Mouse (Mus musculus): Measurements from ENCODE around the gene 1700109H08Rik. TPM values are rescaled to one million over a fixed set of nuclear protein-coding genes. Genes with fewer than 3 reads are reported as not detected.
"Not testable (repeated sequence)": the region's sequence is repeated elsewhere in the genome, so short reads cannot be mapped to it uniquely, and the experiment has no call there.

The 1700109H08Rik gene
- polyA plus RNA-seq, 1 experiment from 2014 or later = 3.5 TPM

DNA sequence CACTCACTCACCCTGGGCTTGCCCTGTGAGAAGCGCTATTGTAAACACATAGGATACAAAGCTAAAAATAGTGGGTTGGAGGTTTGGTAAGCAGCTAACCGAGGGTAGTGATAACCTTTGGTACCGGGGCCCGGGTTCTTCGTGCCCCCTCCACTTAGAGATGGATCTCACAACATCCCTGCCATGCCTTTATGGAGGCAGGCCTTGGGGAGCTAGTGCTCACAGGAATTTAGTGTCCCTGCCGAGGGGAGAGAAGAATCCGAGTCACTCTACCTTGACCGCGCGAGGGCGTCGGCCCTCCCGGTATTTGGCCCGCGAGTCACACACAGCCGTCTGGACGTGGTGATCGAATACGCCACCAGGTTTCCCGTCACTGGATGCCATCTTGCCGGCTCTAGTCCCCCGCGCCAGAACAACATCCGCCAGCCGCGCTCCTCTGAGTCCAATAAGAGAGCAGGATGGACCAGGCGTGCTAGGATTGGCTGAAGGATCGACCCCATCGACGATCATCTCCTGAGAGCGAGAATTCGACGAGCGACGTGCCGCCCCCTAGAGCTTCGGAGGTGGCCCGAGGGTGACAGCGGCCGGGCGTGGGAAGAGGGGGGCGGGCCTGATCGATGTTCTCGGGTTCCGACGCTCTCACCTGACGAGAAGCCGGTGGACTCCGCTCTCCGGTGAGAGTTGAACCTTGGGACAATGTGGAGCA lies 24.5 kb downstream of the 1700109H08Rik start, which contains the start of gene Pex1:
Pex1 (plus strand) TSS at position 374 of the 706 bp plus-strand sequence.
- Histone ChIP-seq H3K9me3 (replicated peaks; ENCODE audit: control insufficient read depth, low read length) (no peaks in the 10 kb centered on the region), H3K4me2 (ENCODE audit: low read depth, low read length) (peak within 1 kb of the TSS; percentile 84), H3K27ac (ENCODE audit: low read length) (peak within 1 kb of the TSS; percentile 72), H3K36me3 (ENCODE audit: control insufficient read depth, insufficient read depth, low read length) (0 out of 2 replicates have a peak, but pooled peaks cover 3% of the 10 kb centered on the region), H3K4me1 (ENCODE audit: control insufficient read depth, insufficient read depth, low read length) (peaks cover 12% of the 10 kb centered on the region), H3K4me3 (replicated peaks; ENCODE audit: low read length) (peak within 1 kb of the TSS; percentile 88), H3K27me3 (ENCODE audit: control insufficient read depth, insufficient read depth, low read length) (no peaks in the 10 kb centered on the region), H3K9ac (ENCODE audit: low read length) (peak within 1 kb of the TSS; percentile 83)
- under 1% methylated on average over 50 of the region's 50 CpGs for WGBS
- peak; percentile 98 for ATAC-seq (ENCODE audit: insufficient read depth, low FRiP score)

DNA sequence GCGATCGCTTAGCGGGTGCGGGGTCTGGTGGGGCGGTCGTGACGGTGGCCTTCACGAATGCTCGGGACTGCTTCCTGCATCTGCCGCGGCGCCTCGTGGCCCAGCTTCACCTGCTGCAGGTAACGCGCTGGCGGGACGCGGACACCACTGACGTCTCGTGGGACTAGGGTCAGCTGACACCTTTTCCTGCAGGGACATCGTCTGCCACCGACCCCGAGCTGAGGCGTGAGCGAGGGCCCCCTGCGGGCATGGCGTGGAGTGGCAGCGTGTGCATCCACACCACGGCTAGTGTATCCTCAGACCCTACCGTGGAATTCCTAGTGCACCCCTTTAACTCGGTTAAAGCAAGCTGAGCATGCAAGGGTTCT lies 25.0 kb downstream of the 1700109H08Rik start, which contains the start of gene Rbm48:
Rbm48 (minus strand) TSS at position 187 of the 368 bp plus-strand sequence.
- Histone ChIP-seq H3K27ac (ENCODE audit: low read length) (peak within 1 kb of the TSS; percentile 72), H3K36me3 (ENCODE audit: control insufficient read depth, insufficient read depth, low read length) (0 out of 2 replicates have a peak, but pooled peaks cover 3% of the 10 kb centered on the region), H3K4me1 (ENCODE audit: control insufficient read depth, insufficient read depth, low read length) (peaks cover 12% of the 10 kb centered on the region), H3K9ac (ENCODE audit: low read length) (peak within 1 kb of the TSS; percentile 83), H3K4me3 (replicated peaks; ENCODE audit: low read length) (peak within 1 kb of the TSS; percentile 88), H3K9me3 (replicated peaks; ENCODE audit: control insufficient read depth, low read length) (no peaks in the 10 kb centered on the region), H3K4me2 (ENCODE audit: low read depth, low read length) (peak within 1 kb of the TSS; percentile 84), H3K27me3 (ENCODE audit: control insufficient read depth, insufficient read depth, low read length) (no peaks in the 10 kb centered on the region)
- ATAC-seq (ENCODE audit: insufficient read depth, low FRiP score) = peak; percentile 87
- WGBS = 0% methylated on average over 31 of the region's 31 CpGs

DNA sequence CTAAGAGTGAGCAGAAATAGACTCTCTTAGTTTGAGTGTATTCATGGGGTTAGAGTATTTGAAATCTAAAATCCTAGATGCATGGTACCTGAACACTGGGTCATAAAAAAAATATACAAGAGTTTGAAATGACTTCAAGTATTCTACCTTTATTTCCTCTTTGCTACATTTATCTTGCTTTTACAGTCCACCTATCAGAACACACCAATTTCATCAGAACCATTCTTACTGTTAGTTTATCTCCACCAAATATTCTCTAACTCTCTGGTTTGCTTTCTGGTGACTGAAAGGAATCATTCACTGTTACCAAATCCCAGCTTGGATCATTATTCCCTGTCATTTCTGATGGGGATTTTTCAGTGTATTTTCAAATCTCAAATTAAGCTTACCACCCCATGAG lies 25.8 kb downstream of the 1700109H08Rik start:
- H3K9me3 ChIP-seq (replicated peaks; ENCODE audit: control insufficient read depth, low read length) = no peaks in the 10 kb centered on the region
- H3K9ac ChIP-seq (ENCODE audit: low read length) = no peak overlapping the region
- H3K27me3 ChIP-seq (ENCODE audit: control insufficient read depth, insufficient read depth, low read length) = no peaks in the 10 kb centered on the region
- peak overlapping the region; percentile 73 for H3K4me2 ChIP-seq (ENCODE audit: low read depth, low read length)
- H3K4me1 ChIP-seq (ENCODE audit: control insufficient read depth, insufficient read depth, low read length) = peaks cover 12% of the 10 kb centered on the region
- no peak for ATAC-seq (ENCODE audit: insufficient read depth, low FRiP score)
- H3K36me3 ChIP-seq (ENCODE audit: control insufficient read depth, insufficient read depth, low read length) = 0 out of 2 replicates have a peak, but pooled peaks cover 3% of the 10 kb centered on the region
- H3K4me3 ChIP-seq (replicated peaks; ENCODE audit: low read length) = peak overlapping the region; percentile 88
- no peak overlapping the region for H3K27ac ChIP-seq (ENCODE audit: low read length)

DNA sequence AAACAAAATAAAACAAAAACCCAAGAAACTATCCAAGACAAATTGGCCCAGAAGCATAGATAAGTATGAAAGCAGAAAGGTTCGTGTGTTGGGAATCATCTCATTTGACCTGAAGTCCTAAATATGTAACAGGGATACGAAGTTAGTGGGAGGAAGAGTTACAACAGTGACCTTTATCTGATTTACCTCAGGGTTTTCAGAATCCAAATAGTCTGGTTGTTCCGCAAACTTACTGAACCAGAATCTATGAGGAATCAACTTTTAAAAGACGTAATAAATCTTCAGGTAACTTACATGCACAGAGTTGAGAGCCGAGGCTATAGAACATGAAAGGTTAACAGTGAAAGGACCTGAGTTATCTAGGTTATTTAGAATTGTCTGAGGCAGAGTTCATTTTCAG lies 27.4 kb downstream of the 1700109H08Rik start:
- H3K4me3 ChIP-seq (replicated peaks; ENCODE audit: low read length) = no peak overlapping the region
- no peaks in the 10 kb centered on the region for H3K27me3 ChIP-seq (ENCODE audit: control insufficient read depth, insufficient read depth, low read length)
- 92% methylated on average over 5 of the region's 5 CpGs for whole genome bisulfite sequencing

DNA sequence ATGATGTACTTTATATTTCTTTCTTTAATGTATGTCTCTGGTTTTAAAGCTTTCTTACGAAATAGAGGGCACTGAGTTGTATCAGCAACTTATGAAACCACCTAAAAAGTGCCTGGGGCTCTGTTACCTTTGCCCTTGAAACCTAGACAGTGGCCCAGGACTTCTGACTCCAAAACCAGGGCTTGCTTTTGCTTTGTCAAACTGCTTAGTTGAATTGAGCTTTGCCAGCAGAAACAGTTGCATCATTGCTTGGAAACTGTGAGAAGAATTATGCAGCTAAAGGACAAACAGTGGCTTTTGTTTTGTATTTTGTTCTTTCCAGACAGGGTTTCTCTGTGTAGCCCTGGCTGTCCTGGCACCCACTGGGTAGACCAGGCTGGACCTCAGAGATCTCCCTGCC lies 28.9 kb downstream of the 1700109H08Rik start:
- H3K9me3 ChIP-seq (replicated peaks; ENCODE audit: control insufficient read depth, low read length) = no peaks in the 10 kb centered on the region
- H3K27me3 ChIP-seq (ENCODE audit: control insufficient read depth, insufficient read depth, low read length) = no peaks in the 10 kb centered on the region
- 74% methylated on average over 1 of the region's 1 CpGs for WGBS
- H3K4me1 ChIP-seq (ENCODE audit: control insufficient read depth, insufficient read depth, low read length) = peaks cover 6% of the 10 kb centered on the region
- H3K4me2 ChIP-seq (ENCODE audit: low read depth, low read length) = no peak overlapping the region
- H3K27ac ChIP-seq (ENCODE audit: low read length) = no peak overlapping the region
- no peak for ATAC-seq (ENCODE audit: insufficient read depth, low FRiP score)
- H3K36me3 ChIP-seq (ENCODE audit: control insufficient read depth, insufficient read depth, low read length) = 0 out of 2 replicates have a peak, but pooled peaks cover 2% of the 10 kb centered on the region
- no peak overlapping the region for H3K9ac ChIP-seq (ENCODE audit: low read length)
- no peak overlapping the region for H3K4me3 ChIP-seq (replicated peaks; ENCODE audit: low read length)

More for the DNA sequence above, 27.4 kb downstream of the 1700109H08Rik start:
- ATAC-seq (ENCODE audit: insufficient read depth, low FRiP score) = no peak
- Histone ChIP-seq H3K9me3 (replicated peaks; ENCODE audit: control insufficient read depth, low read length) (no peaks in the 10 kb centered on the region), H3K4me1 (ENCODE audit: control insufficient read depth, insufficient read depth, low read length) (peaks cover 12% of the 10 kb centered on the region), H3K4me2 (ENCODE audit: low read depth, low read length) (no peak overlapping the region), H3K27ac (ENCODE audit: low read length) (no peak overlapping the region), H3K36me3 (ENCODE audit: control insufficient read depth, insufficient read depth, low read length) (no peaks in the 10 kb centered on the region), H3K9ac (ENCODE audit: low read length) (no peak overlapping the region)

DNA sequence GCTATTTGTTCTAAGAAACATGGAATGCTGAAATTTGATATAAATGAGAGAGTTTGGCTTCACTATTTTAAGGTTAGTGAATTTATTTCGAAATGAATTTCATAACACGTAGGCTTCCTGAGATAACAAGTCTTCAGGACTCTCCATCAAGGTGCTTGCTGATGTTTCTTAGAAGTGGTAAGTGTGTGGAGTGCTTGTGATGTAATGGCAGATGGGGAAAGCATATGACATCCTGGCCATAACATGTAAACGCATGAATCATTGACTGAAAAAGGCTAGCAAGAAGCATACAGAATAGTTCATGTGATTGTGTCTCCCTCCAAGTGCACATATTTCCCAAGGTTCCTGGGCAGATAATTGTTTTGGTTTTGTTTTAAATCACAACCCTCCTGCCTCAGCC lies 29.4 kb downstream of the 1700109H08Rik start:
- Histone ChIP-seq H3K27me3 (ENCODE audit: control insufficient read depth, insufficient read depth, low read length) (no peaks in the 10 kb centered on the region), H3K9me3 (replicated peaks; ENCODE audit: control insufficient read depth, low read length) (no peaks in the 10 kb centered on the region), H3K4me1 (ENCODE audit: control insufficient read depth, insufficient read depth, low read length) (0 out of 2 replicates have a peak, but pooled peaks cover 4% of the 10 kb centered on the region), H3K36me3 (ENCODE audit: control insufficient read depth, insufficient read depth, low read length) (0 out of 2 replicates have a peak, but pooled peaks cover 6% of the 10 kb centered on the region), H3K9ac (ENCODE audit: low read length) (no peak overlapping the region), H3K4me2 (ENCODE audit: low read depth, low read length) (no peak overlapping the region), H3K4me3 (replicated peaks; ENCODE audit: low read length) (no peak overlapping the region), H3K27ac (ENCODE audit: low read length) (no peak overlapping the region)
- WGBS = 89% methylated on average over 3 of the region's 3 CpGs
- no peak for ATAC-seq (ENCODE audit: insufficient read depth, low FRiP score)

DNA sequence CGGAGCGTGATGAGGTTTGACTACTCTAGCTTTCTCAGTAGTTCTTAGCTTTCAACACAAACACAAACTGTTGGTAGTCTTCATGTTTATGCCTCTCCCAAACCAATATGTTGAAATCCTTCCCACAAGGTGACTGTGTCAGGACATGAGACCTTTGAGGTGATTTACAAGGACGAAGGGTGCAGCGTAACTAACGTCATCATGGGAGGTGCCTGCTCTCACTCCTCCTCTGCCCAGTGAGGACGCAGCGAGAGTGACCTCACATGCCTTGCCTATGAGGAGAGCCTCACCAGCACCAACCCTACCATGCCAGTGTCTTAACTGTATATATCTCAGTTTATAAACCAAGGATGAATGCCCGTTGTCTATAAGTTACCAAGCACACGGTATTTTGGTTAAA lies 35.7 kb downstream of the 1700109H08Rik start:
- Histone ChIP-seq H3K4me3 (replicated peaks; ENCODE audit: low read length) (no peak overlapping the region), H3K9me3 (replicated peaks; ENCODE audit: control insufficient read depth, low read length) (no peaks in the 10 kb centered on the region), H3K27me3 (ENCODE audit: control insufficient read depth, insufficient read depth, low read length) (no peaks in the 10 kb centered on the region), H3K4me2 (ENCODE audit: low read depth, low read length) (no peak overlapping the region), H3K4me1 (ENCODE audit: control insufficient read depth, insufficient read depth, low read length) (no peaks in the 10 kb centered on the region), H3K27ac (ENCODE audit: low read length) (no peak overlapping the region), H3K36me3 (ENCODE audit: control insufficient read depth, insufficient read depth, low read length) (0 out of 2 replicates have a peak, but pooled peaks cover 12% of the 10 kb centered on the region), H3K9ac (ENCODE audit: low read length) (no peak overlapping the region)
- 92% methylated on average over 9 of the region's 9 CpGs for WGBS
- ATAC-seq (ENCODE audit: insufficient read depth, low FRiP score) = no peak

DNA sequence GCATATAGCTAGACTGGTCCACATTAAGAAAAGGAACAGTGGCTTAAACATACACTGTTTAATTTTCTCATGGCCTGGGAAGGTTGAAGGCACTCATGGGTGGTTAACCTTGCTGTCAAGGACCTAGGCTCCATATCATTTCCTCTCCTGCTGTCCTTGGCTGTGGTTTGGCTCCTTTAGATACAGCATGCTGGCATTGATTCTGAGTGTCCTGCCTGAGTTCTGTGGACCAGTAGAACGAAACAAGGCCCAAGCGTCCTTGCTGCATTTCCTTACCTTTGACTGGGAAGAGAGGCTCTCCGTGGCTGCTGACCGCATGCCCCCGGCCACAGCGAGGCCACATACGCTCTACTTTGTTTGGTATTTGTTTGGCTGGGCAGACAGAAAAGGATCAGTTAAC lies 37.9 kb downstream of the 1700109H08Rik start:
- H3K36me3 ChIP-seq (ENCODE audit: control insufficient read depth, insufficient read depth, low read length) = 0 out of 2 replicates have a peak, but pooled peaks cover 12% of the 10 kb centered on the region
- H3K9ac ChIP-seq (ENCODE audit: low read length) = no peak overlapping the region
- H3K4me3 ChIP-seq (replicated peaks; ENCODE audit: low read length) = no peak overlapping the region
- ATAC-seq (ENCODE audit: insufficient read depth, low FRiP score) = no peak
- WGBS = 95% methylated on average over 7 of the region's 7 CpGs
- no peak overlapping the region for H3K27ac ChIP-seq (ENCODE audit: low read length)
- no peaks in the 10 kb centered on the region for H3K9me3 ChIP-seq (replicated peaks; ENCODE audit: control insufficient read depth, low read length)
- H3K27me3 ChIP-seq (ENCODE audit: control insufficient read depth, insufficient read depth, low read length) = no peaks in the 10 kb centered on the region
- no peaks in the 10 kb centered on the region for H3K4me1 ChIP-seq (ENCODE audit: control insufficient read depth, insufficient read depth, low read length)
- H3K4me2 ChIP-seq (ENCODE audit: low read depth, low read length) = no peak overlapping the region

DNA sequence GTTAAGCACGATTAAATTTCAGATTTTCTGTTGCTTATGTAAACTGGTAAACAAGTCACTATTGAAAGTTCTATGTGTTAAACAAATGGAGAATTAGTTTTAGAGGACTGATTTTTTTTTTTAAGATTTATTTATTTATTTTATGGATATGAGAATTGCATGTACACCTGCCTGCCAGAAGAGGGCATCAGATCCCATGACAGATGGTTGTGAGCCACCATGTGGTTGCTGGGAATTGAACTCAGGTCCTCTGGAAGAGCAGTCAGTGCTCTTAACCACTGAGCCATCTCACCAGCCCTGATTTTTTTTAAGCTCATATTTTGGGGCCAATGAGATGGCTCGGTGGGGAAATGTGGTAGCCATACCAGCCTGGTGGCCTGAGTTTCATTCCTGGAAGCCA lies 40.5 kb downstream of the 1700109H08Rik start:
- 0 out of 2 replicates have a peak, but pooled peaks cover 13% of the 10 kb centered on the region for H3K36me3 ChIP-seq (ENCODE audit: control insufficient read depth, insufficient read depth, low read length)
- not testable (repeated sequence) for H3K9me3 ChIP-seq (replicated peaks; ENCODE audit: control insufficient read depth, low read length); H3K27me3 ChIP-seq (ENCODE audit: control insufficient read depth, insufficient read depth, low read length); H3K4me3 ChIP-seq (replicated peaks; ENCODE audit: low read length); H3K9ac ChIP-seq (ENCODE audit: low read length); H3K27ac ChIP-seq (ENCODE audit: low read length); ATAC-seq (ENCODE audit: insufficient read depth, low FRiP score); H3K4me2 ChIP-seq (ENCODE audit: low read depth, low read length); H3K4me1 ChIP-seq (ENCODE audit: control insufficient read depth, insufficient read depth, low read length)
- 93% methylated on average over 2 of the region's 2 CpGs for WGBS
